Mouse (Mus musculus) liver, embryonic 14.5 days (tissue): ENCODE results near the gene Il7r.

Source experiments
- CTCF ChIP-seq: IDR thresholded peaks from 2 replicates; pipeline ENCODE4 v1.5.1; 2016; ENCODE audit warnings: antibody characterized with exemption, low read depth, control low read depth
- EP300 ChIP-seq: IDR thresholded peaks from 2 replicates; pipeline ENCODE4 v1.6.1; 2016; ENCODE audit warnings: antibody characterized with exemption, low read depth

DNA sequence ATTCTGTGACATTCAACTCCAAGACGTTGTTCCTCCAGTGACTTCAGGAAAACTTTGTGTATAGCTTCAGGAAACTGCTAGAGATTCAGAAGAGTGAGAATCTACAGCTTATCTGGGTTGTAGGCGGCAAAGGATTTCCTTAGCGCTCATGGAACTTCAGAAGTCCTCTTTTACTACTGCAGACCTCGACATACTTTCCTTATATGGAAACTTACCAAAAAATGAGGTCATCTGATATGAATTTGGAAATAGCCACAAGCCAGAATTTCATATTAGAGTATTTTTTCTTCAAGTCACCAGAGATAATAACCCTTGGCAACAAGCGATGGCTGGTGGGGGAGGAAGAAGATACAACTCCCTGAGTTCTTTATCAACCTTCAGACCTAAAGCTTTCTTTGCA is 6.0 kb downstream of the Il7r start:
- TF ChIP-seq CTCF (no peak), EP300 (no peak)
